Mouse (Mus musculus): ENCODE measurements around the gene Rnase13. TPM values are rescaled to one million over a fixed set of nuclear protein-coding genes. Genes with fewer than 3 reads are reported as not detected.
"Not testable (repeated sequence)": the region's sequence is repeated elsewhere in the genome, so short reads cannot be mapped to it uniquely, and the experiment has no call there.

Rnase13 gene
- polyA plus RNA-seq, 1 experiment from 2014 or later, result not detected

DNA sequence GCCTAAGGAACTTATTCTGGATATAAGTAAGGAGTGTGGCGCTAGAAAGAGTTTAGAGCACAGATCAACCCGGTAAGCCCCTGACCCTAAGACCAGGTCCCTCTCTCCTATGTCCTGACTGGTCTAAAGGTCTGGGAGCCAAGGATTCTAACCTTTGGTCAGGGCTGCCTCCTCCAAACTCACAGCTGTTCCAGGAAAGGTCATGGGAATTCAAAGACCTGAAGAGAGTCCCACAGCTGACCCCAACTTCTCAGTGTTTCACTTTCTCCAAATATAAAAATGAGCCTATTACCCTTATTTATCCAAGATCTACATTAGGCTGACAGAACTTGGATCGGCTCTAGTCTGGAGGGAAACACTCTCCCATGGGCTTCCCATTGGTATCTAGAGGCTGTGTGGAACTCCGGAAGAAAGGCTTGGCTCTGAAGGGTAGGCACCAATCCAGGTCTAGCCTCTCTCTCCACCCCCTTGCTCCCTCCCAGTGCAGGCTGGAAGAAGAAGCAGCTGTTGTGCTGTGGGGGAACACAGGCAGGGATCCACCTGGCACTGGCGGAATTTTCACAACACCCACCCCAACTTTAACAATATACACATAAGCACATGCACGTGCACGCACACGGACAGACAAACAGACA, 6.9 kb upstream of the Rnase13 start:
- Histone ChIP-seq H3K36me3 (no peaks in the 10 kb centered on the region), H3K4me1 (0 out of 2 replicates have a peak, but pooled peaks cover 5% of the 10 kb centered on the region), H3K4me3 (no peak overlapping the region), H3K27ac (no peak overlapping the region), H3K9me3 (replicated peaks) (peaks cover 3% of the 10 kb centered on the region; the same call in 1 of the 2 replicates), H3K9ac (no peak overlapping the region), H3K4me2 (no peak overlapping the region), H3K27me3 (replicated peaks) (0 out of 2 replicates have a peak, but pooled peaks cover 9% of the 10 kb centered on the region)
- no peak for ATAC-seq
- WGBS (ENCODE audit: insufficient replicate concordance), result 76% methylated on average over 8 of the region's 8 CpGs

DNA sequence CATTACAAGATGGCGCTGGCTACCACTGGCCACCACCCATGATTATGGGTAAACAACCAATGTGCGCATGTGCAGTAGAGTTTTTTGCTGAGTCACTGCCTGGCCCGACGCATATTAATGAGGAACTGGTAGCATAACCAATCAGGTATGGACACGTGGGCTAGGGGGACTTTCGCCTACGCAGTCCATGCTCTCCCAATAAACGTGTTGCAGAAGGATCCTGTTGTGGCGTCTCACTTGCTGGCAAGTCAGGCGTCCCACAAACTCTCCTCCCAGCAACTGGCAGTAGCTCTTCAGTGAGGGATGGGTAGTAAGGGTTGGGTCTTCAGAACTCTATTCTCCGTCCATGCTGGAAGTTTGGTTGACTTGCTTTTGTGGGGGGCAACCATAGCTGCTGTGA, 4.4 kb upstream of the Rnase13 start:
- not testable (repeated sequence) for H3K36me3 ChIP-seq; H3K9ac ChIP-seq; H3K4me3 ChIP-seq; H3K27ac ChIP-seq; ATAC-seq; H3K4me2 ChIP-seq; H3K9me3 ChIP-seq (replicated peaks); H3K4me1 ChIP-seq; H3K27me3 ChIP-seq (replicated peaks)
- WGBS (ENCODE audit: insufficient replicate concordance), result 78% methylated on average over 11 of the region's 11 CpGs

DNA sequence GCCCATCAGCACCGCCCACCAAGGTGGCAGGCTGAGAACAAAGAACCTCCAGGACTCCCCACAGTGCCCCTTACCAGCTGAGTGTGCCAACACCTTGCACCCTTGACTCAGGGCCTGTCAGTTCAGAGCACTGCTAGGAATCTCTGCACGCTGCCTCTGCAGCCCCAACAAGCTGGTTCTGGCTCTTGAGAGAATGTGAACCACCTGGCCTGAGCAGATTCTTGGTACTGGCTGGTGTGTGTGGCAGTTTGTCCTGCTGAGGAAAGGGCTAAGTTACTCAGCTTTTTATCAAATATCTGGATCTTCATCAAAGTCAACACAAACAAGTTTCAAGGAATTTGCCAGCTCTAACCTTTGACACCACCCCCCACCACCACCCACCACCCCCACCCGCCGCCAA, 919 bp upstream of the Rnase13 start:
- 64% methylated on average over 4 of the region's 4 CpGs for WGBS (ENCODE audit: insufficient replicate concordance)
- ATAC-seq, result no peak
- no peak overlapping the region for H3K27ac ChIP-seq

DNA sequence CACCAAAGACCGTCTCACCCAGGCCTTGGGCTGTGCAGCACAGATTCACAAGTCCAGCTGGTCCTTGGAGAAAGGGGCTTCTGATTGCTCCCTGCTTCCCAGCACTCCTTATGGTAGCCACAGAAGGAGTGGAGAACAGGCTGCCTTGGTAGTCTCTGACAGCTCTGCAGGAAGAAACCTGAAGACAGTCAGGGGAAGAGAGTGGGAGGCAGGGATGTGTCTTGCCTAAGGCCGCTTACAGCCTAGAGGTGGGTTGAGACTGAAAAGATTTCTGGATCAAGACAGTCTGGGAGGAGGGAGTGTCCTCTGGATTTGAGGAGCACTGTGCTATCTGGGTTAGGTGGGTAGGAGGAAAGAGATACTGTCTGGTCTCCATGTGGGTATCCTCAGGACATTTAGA, 337 bp upstream of the Rnase13 start:
- peaks cover 12% of the 10 kb centered on the region; the same call in 1 of the 2 replicates for H3K27me3 ChIP-seq (replicated peaks)
- no peaks in the 10 kb centered on the region; the same call in 1 of the 2 replicates for H3K4me1 ChIP-seq
- 76% methylated on average over 2 of the region's 2 CpGs for WGBS (ENCODE audit: insufficient replicate concordance)
- H3K4me3 ChIP-seq, result no peak overlapping the region
- no peak overlapping the region for H3K4me2 ChIP-seq
- H3K9me3 ChIP-seq (replicated peaks), result no peaks in the 10 kb centered on the region
- no peak overlapping the region for H3K27ac ChIP-seq
- ATAC-seq, result no peak
- no peaks in the 10 kb centered on the region for H3K36me3 ChIP-seq
- no peak overlapping the region for H3K9ac ChIP-seq

More for the DNA sequence above, 919 bp upstream of the Rnase13 start:
- Histone ChIP-seq H3K27me3 (replicated peaks) (peaks cover 12% of the 10 kb centered on the region; the same call in 1 of the 2 replicates), H3K36me3 (no peaks in the 10 kb centered on the region), H3K4me2 (no peak overlapping the region), H3K4me1 (no peaks in the 10 kb centered on the region; the same call in 1 of the 2 replicates), H3K9me3 (replicated peaks) (no peaks in the 10 kb centered on the region), H3K9ac (no peak overlapping the region), H3K4me3 (no peak overlapping the region)

DNA sequence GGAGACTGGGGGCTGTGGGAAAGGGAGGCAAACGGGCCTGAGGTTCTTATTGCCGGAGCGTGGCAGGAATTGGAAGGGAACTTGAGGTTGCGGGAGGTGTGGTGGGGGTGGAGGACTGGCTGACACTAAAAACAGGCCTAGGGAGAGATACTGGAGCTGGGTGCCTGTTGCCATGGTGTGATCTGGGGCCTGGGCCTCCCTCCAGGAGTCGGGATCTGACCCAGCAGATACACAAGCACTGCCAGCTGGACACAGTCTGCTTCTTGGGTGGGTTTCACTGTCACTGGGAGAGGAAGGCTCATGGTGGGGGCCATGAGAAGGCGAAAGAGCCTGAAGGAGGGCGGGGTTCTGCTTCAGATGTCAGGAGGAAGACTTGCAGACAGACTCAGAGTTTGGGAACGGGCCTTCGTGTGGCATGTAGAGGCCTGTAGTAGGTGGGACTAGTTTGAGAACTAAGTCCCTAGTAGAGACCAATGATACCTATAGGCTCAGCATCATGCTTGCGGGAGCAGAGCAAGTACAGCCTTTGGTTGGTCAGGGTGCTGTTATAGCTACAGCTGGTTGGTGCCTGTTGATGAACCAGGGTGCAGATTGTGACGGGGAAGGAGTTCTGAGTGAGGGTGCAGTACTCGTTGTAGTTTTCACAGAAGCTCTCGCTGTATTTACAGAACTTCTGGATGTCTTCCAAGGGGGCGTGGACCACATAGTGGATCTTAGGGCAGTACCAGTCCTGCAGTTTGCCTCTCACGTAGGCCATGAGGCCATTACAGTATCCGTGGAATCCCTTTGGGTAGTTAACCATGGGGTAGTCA, 608 bp downstream of the Rnase13 start:
- Histone ChIP-seq H3K4me1 (no peaks in the 10 kb centered on the region; the same call in 1 of the 2 replicates), H3K36me3 (no peaks in the 10 kb centered on the region), H3K9me3 (replicated peaks) (no peaks in the 10 kb centered on the region), H3K27ac (no peak overlapping the region), H3K27me3 (replicated peaks) (peaks cover 12% of the 10 kb centered on the region; the same call in 1 of the 2 replicates), H3K9ac (no peak overlapping the region), H3K4me3 (no peak overlapping the region), H3K4me2 (no peak overlapping the region)
- ATAC-seq, result no peak
- WGBS (ENCODE audit: insufficient replicate concordance), result 68% methylated on average over 16 of the region's 16 CpGs

DNA sequence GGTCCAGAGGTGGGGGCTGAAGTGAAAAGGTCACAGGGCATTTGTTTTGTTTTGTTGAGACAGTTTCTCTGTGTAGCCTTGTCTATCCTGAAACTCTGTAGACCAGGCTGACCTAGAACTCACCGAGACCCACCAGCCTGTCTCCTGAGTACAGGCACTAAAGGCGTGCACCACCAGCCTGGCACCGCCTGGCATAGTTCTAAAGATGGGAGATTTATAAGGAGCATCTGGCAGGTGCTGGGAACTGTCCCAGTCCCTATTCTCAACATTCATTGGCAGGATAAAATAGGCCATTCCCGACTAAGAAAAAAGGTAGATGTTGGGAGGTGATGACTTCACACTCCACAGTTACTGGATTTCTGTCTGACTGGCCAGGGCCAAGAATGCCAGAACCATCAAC, 3.6 kb downstream of the Rnase13 start:
- H3K27me3 ChIP-seq (replicated peaks), result peaks cover 30% of the 10 kb centered on the region
- ATAC-seq, result no peak
- no peak overlapping the region for H3K4me3 ChIP-seq
- no peaks in the 10 kb centered on the region for H3K36me3 ChIP-seq
- WGBS (ENCODE audit: insufficient replicate concordance), result 71% methylated on average over 4 of the region's 4 CpGs
- H3K4me2 ChIP-seq, result no peak overlapping the region
- H3K4me1 ChIP-seq, result peaks cover 11% of the 10 kb centered on the region
- no peaks in the 10 kb centered on the region for H3K9me3 ChIP-seq (replicated peaks)
- no peak overlapping the region for H3K27ac ChIP-seq
- H3K9ac ChIP-seq, result no peak overlapping the region

DNA sequence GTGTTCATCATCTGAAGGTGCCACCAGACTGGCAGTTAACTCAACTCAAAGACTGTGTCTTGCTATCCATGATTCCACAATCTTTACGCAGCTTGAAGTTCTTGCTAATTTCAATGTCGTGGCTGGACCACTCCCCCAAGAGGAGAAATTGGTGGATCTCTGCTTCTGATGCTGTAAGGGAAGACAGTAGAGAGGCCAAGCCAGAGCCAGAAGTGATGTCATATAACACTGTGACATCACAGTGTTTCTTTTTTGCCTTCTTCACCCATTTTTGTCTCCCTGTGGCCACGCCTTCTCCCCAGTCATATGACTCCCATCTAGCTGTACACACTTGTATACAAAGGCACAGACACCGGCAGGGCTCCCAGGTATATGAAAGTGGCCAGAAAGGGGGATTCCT, 4.4 kb downstream of the Rnase13 start, which contains the start of gene Tppp2:
Gene Tppp2, plus strand, starts transcription at position 301 of the 400 bp plus-strand sequence.
- no peak within 1 kb of the TSS for H3K4me2 ChIP-seq
- no peak for ATAC-seq
- H3K4me1 ChIP-seq, result peaks cover 19% of the 10 kb centered on the region
- no peaks in the 10 kb centered on the region for H3K9me3 ChIP-seq (replicated peaks)
- H3K4me3 ChIP-seq, result no peak within 1 kb of the TSS
- no peak within 1 kb of the TSS for H3K9ac ChIP-seq
- no peak within 1 kb of the TSS for H3K27ac ChIP-seq
- H3K27me3 ChIP-seq (replicated peaks), result peaks cover 39% of the 10 kb centered on the region
- no peaks in the 10 kb centered on the region for H3K36me3 ChIP-seq
- WGBS (ENCODE audit: insufficient replicate concordance), result 74% methylated on average over 4 of the region's 4 CpGs

DNA sequence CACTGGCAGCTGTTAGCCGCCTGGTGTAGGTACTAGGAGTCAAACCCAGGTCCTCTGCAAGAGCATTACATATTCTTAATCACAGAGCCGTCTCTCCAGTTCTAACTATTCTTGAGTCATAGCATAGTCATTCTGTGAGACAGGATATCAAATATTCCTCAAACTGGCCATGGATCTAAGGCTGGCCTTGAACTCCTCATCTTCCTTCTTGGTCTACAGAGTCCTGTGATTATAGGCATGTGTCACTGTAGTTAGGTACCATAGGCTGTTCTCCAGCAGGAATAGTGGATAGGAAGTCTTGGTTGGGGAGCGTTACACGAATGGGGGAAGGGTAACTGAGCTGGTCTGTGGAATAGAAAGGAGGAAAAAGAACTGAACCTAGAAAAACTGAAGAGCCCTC, 6.0 kb downstream of the Rnase13 start:
- 75% methylated on average over 4 of the region's 4 CpGs for WGBS (ENCODE audit: insufficient replicate concordance)
- Histone ChIP-seq H3K4me2 (no peak overlapping the region), H3K4me3 (no peak overlapping the region), H3K9me3 (replicated peaks) (no peaks in the 10 kb centered on the region), H3K27me3 (replicated peaks) (peaks cover 47% of the 10 kb centered on the region), H3K4me1 (peaks cover 35% of the 10 kb centered on the region), H3K27ac (no peak overlapping the region), H3K36me3 (no peaks in the 10 kb centered on the region), H3K9ac (no peak overlapping the region)
- ATAC-seq, result no peak

DNA sequence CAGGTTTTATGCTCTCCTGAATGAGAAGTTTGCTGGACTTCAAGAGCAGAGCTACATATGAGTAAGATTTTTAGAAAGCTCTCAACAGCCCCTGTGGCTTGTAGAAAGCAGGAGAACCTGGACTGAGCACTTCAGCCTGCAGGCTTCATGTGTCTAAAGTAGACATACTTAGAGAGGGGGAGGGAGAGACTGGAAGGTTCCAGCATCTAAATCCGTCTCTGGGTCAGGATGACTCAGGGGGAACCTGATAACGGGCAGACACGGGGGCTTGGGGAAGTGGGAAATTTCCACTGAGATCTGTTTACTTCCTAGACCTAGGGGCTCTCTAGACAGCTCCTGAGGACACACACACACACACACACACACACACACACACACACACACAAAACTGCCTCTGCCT, 7.5 kb downstream of the Rnase13 start:
- H3K27me3 ChIP-seq (replicated peaks), result peaks cover 48% of the 10 kb centered on the region
- H3K9ac ChIP-seq, result no peak overlapping the region
- no peak overlapping the region for H3K4me2 ChIP-seq
- no peaks in the 10 kb centered on the region for H3K9me3 ChIP-seq (replicated peaks)
- no peak overlapping the region for H3K4me3 ChIP-seq
- ATAC-seq, result no peak
- WGBS (ENCODE audit: insufficient replicate concordance), result 0% methylated on average over 3 of the region's 3 CpGs
- H3K36me3 ChIP-seq, result no peaks in the 10 kb centered on the region
- H3K27ac ChIP-seq, result no peak overlapping the region
- peaks cover 35% of the 10 kb centered on the region for H3K4me1 ChIP-seq

DNA sequence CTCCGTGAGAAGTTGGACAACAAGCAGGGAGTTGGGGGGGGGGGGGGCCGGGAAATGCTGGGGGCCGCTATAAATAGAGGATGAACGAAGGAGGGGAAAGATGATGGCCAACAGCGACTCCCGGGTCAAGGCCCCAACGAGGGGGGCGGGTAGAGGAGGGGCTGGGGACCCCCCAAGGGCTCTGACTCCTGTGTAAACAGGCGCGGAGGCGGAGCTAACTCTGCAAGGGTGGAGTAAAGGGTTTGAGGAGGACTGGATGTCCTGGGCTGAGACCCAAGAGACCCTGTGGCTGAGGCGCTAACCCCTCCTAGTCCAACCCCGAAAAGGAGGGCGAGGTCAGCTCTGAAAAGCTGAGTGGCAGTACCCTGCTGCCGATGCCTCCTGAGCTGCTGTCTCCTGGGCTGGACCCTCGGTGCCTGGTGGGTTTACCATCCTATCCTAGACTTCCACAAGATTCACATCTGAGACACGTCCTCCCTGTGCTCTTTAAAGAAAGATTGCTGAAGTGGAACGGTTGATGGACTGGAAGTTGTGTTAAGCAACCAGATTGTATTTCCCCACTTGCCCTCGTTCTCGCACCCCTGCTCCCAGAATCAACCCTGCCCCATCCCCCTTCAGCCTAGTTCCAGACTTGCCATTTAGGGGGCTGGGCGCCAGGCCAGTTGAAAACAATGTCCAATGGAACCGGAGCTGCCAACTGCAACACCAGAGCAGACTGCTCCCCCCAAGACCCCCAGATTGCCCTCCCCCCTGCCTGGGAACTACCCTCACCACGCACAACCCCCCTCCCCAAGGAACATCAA, 8.4 kb downstream of the Rnase13 start, which contains the start of gene Ndrg2:
Gene Ndrg2, minus strand, starts transcription at position 199 of the 803 bp plus-strand sequence.
- Histone ChIP-seq H3K36me3 (no peaks in the 10 kb centered on the region), H3K4me1 (peaks cover 35% of the 10 kb centered on the region), H3K4me2 (peak within 1 kb of the TSS; percentile 97), H3K27me3 (replicated peaks) (peaks cover 43% of the 10 kb centered on the region), H3K9ac (peak within 1 kb of the TSS; percentile 66), H3K27ac (peak within 1 kb of the TSS; percentile 37; the same call in 1 of the 2 replicates), H3K9me3 (replicated peaks) (no peaks in the 10 kb centered on the region), H3K4me3 (peak within 1 kb of the TSS; percentile 63)
- WGBS (ENCODE audit: insufficient replicate concordance), result 8% methylated on average over 22 of the region's 23 CpGs
- peak; percentile 29 for ATAC-seq

DNA sequence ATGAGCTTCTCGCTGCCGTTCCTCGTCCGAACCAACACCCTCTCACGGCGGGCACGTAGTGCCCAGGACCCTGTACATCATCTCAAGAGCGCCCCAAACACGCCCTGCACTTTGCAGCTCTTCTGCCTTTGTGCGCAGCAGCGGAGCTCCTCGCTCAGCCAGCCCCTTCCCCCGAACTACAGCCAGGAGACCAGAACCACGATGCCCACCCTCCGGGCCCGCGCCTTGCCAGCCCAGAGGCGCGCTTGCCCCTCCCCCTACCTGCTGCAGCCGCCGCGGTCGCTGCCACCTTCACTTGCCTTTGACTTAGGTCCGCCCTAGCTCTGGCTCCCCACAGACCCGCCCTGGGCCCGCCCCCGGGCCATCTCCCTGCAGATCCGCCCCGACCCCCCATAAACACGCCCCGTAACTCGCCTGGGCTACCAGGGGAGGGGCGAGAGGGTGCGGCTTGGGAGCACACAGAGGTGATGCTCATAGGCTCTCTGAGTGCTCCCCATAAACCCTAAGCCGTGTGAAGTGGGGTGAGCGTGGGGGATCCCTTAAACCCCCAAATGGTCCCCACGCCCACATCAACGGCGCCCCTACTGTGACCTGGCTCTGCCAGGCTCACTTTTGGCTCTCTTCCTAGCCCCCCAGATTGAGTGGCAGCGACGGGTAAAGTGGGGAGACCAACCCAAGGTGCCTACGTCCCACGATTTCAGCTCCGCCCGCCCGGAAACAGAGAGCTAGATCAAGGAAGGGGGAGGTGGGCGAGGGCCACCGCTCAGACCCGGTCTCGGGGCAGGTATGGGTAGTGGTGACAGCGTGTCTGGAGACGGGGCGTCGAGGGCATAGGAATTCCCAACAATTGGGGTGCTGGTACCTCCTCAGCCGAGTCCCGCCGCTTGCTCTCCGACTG, 9.3 kb downstream of the Rnase13 start:
- peaks cover 42% of the 10 kb centered on the region for H3K4me1 ChIP-seq
- 1% methylated on average over 58 of the region's 58 CpGs for WGBS (ENCODE audit: insufficient replicate concordance)
- H3K36me3 ChIP-seq, result no peaks in the 10 kb centered on the region
- H3K4me3 ChIP-seq, result peak overlapping the region; percentile 63
- H3K9ac ChIP-seq, result peak overlapping the region; percentile 66
- H3K27me3 ChIP-seq (replicated peaks), result peaks cover 43% of the 10 kb centered on the region
- H3K9me3 ChIP-seq (replicated peaks), result no peaks in the 10 kb centered on the region
- H3K4me2 ChIP-seq, result peak overlapping the region; percentile 97
- peak; percentile 86 for ATAC-seq
- H3K27ac ChIP-seq, result peak overlapping the region; percentile 37; the same call in 1 of the 2 replicates

Data from liver, embryonic 12.5 days (tissue).